Mouse (Mus musculus): ENCODE data around the gene Syngr2. TPM values are rescaled to one million over a fixed set of nuclear protein-coding genes. Genes with fewer than 3 reads are reported as not detected.

Syngr2 gene
- polyA plus RNA-seq, 1 experiment from 2014 or later = 129 TPM

GRCm38 (mm10) chr11:117825333-117826101 is 16.0 kb downstream of the Syngr2 start, which contains the start of the genes Afmid and Tk1:
Gene Afmid (plus strand): TSS chr11:117825924.
Gene Tk1 (minus strand): TSS chr11:117826092.
- Histone ChIP-seq H3K36me3 (ENCODE audit: control insufficient read depth, insufficient read depth, low read length) (no peaks in the 10 kb centered on the region), H3K9me3 (replicated peaks; ENCODE audit: control insufficient read depth, low read length) (no peaks in the 10 kb centered on the region), H3K27me3 (ENCODE audit: control insufficient read depth, insufficient read depth, low read length) (no peaks in the 10 kb centered on the region), H3K4me2 (ENCODE audit: low read depth, low read length) (peak within 1 kb of the TSS; percentile 74), H3K4me3 (replicated peaks; ENCODE audit: low read length) (peak within 1 kb of the TSS; percentile 55), H3K4me1 (ENCODE audit: control insufficient read depth, insufficient read depth, low read length) (peaks cover 72% of the 10 kb centered on the region), H3K27ac (ENCODE audit: low read length) (peak within 1 kb of the TSS; percentile 94), H3K9ac (ENCODE audit: low read length) (peak within 1 kb of the TSS; percentile 77)
- ATAC-seq (ENCODE audit: insufficient read depth, low FRiP score) = peak; percentile 63; the same call in 1 of the 2 replicates
- WGBS = under 1% methylated on average over 34 of the region's 34 CpGs

- Histone ChIP-seq H3K9ac (ENCODE audit: low read length) (peak overlapping the region; percentile 77), H3K27ac (ENCODE audit: low read length) (peak overlapping the region; percentile 94), H3K4me1 (ENCODE audit: control insufficient read depth, insufficient read depth, low read length) (peaks cover 76% of the 10 kb centered on the region), H3K4me2 (ENCODE audit: low read depth, low read length) (peak overlapping the region; percentile 74), H3K4me3 (replicated peaks; ENCODE audit: low read length) (peak overlapping the region; percentile 55), H3K36me3 (ENCODE audit: control insufficient read depth, insufficient read depth, low read length) (no peaks in the 10 kb centered on the region), H3K9me3 (replicated peaks; ENCODE audit: control insufficient read depth, low read length) (no peaks in the 10 kb centered on the region), H3K27me3 (ENCODE audit: control insufficient read depth, insufficient read depth, low read length) (no peaks in the 10 kb centered on the region)
- 0 out of 2 replicates have a peak, but pooled peaks have one; percentile 3 for ATAC-seq (ENCODE audit: insufficient read depth, low FRiP score)
- 3% methylated on average over 5 of the region's 5 CpGs for WGBS
Observed at GRCm38 (mm10) chr11:117826164-117826563, 16.7 kb downstream of the Syngr2 start.

GRCm38 (mm10) chr11:117826916-117827315 is 17.4 kb downstream of the Syngr2 start:
- H3K4me3 ChIP-seq (replicated peaks; ENCODE audit: low read length) = no peak overlapping the region; the same call in 1 of the 2 replicates
- H3K9me3 ChIP-seq (replicated peaks; ENCODE audit: control insufficient read depth, low read length) = no peaks in the 10 kb centered on the region
- peak overlapping the region; percentile 74 for H3K4me2 ChIP-seq (ENCODE audit: low read depth, low read length)
- H3K4me1 ChIP-seq (ENCODE audit: control insufficient read depth, insufficient read depth, low read length) = peaks cover 76% of the 10 kb centered on the region
- no peaks in the 10 kb centered on the region for H3K36me3 ChIP-seq (ENCODE audit: control insufficient read depth, insufficient read depth, low read length)
- ATAC-seq (ENCODE audit: insufficient read depth, low FRiP score) = no peak
- no peaks in the 10 kb centered on the region for H3K27me3 ChIP-seq (ENCODE audit: control insufficient read depth, insufficient read depth, low read length)
- 37% methylated on average over 8 of the region's 8 CpGs for WGBS
- H3K27ac ChIP-seq (ENCODE audit: low read length) = peak overlapping the region; percentile 94; the same call in 1 of the 2 replicates
- H3K9ac ChIP-seq (ENCODE audit: low read length) = peak overlapping the region; percentile 77

- peak overlapping the region; percentile 94; the same call in 1 of the 2 replicates for H3K27ac ChIP-seq (ENCODE audit: low read length)
- H3K9me3 ChIP-seq (replicated peaks; ENCODE audit: control insufficient read depth, low read length) = no peaks in the 10 kb centered on the region
- no peak overlapping the region for H3K4me3 ChIP-seq (replicated peaks; ENCODE audit: low read length)
- no peak for ATAC-seq (ENCODE audit: insufficient read depth, low FRiP score)
- peaks cover 77% of the 10 kb centered on the region for H3K4me1 ChIP-seq (ENCODE audit: control insufficient read depth, insufficient read depth, low read length)
- 45% methylated on average over 3 of the region's 3 CpGs for WGBS
- H3K9ac ChIP-seq (ENCODE audit: low read length) = peak overlapping the region; percentile 40; the same call in 1 of the 2 replicates
- H3K27me3 ChIP-seq (ENCODE audit: control insufficient read depth, insufficient read depth, low read length) = no peaks in the 10 kb centered on the region
- peak overlapping the region; percentile 74; the same call in 1 of the 2 replicates for H3K4me2 ChIP-seq (ENCODE audit: low read depth, low read length)
- H3K36me3 ChIP-seq (ENCODE audit: control insufficient read depth, insufficient read depth, low read length) = no peaks in the 10 kb centered on the region
Observed at GRCm38 (mm10) chr11:117827386-117827785, 17.9 kb downstream of the Syngr2 start.

- ATAC-seq (ENCODE audit: insufficient read depth, low FRiP score) = no peak
- no peaks in the 10 kb centered on the region for H3K27me3 ChIP-seq (ENCODE audit: control insufficient read depth, insufficient read depth, low read length)
- no peaks in the 10 kb centered on the region for H3K36me3 ChIP-seq (ENCODE audit: control insufficient read depth, insufficient read depth, low read length)
- no peaks in the 10 kb centered on the region for H3K9me3 ChIP-seq (replicated peaks; ENCODE audit: control insufficient read depth, low read length)
- peak overlapping the region; percentile 40 for H3K9ac ChIP-seq (ENCODE audit: low read length)
- H3K4me3 ChIP-seq (replicated peaks; ENCODE audit: low read length) = no peak overlapping the region
- H3K4me2 ChIP-seq (ENCODE audit: low read depth, low read length) = no peak overlapping the region; the same call in 1 of the 2 replicates
- WGBS = 58% methylated on average over 18 of the region's 18 CpGs
- H3K4me1 ChIP-seq (ENCODE audit: control insufficient read depth, insufficient read depth, low read length) = peaks cover 70% of the 10 kb centered on the region
- peak overlapping the region; percentile 94 for H3K27ac ChIP-seq (ENCODE audit: low read length)
Observed at GRCm38 (mm10) chr11:117828149-117828887, 18.9 kb downstream of the Syngr2 start.

GRCm38 (mm10) chr11:117828888-117829604 is 19.6 kb downstream of the Syngr2 start:
- no peak overlapping the region for H3K4me2 ChIP-seq (ENCODE audit: low read depth, low read length)
- peak overlapping the region; percentile 1; the same call in 1 of the 2 replicates for H3K9ac ChIP-seq (ENCODE audit: low read length)
- peak; percentile 54; the same call in 1 of the 2 replicates for ATAC-seq (ENCODE audit: insufficient read depth, low FRiP score)

GRCm38 (mm10) chr11:117829671-117830215 is 20.3 kb downstream of the Syngr2 start:
- Histone ChIP-seq H3K27ac (ENCODE audit: low read length) (peak overlapping the region; percentile 94), H3K27me3 (ENCODE audit: control insufficient read depth, insufficient read depth, low read length) (no peaks in the 10 kb centered on the region), H3K36me3 (ENCODE audit: control insufficient read depth, insufficient read depth, low read length) (no peaks in the 10 kb centered on the region), H3K4me1 (ENCODE audit: control insufficient read depth, insufficient read depth, low read length) (peaks cover 59% of the 10 kb centered on the region), H3K4me3 (replicated peaks; ENCODE audit: low read length) (no peak overlapping the region), H3K9me3 (replicated peaks; ENCODE audit: control insufficient read depth, low read length) (no peaks in the 10 kb centered on the region), H3K4me2 (ENCODE audit: low read depth, low read length) (no peak overlapping the region), H3K9ac (ENCODE audit: low read length) (no peak overlapping the region)
- ATAC-seq (ENCODE audit: insufficient read depth, low FRiP score) = no peak
- WGBS = 45% methylated on average over 2 of the region's 2 CpGs

More at GRCm38 (mm10) chr11:117828888-117829604, 19.6 kb downstream of the Syngr2 start:
- 38% methylated on average over 9 of the region's 9 CpGs for WGBS
- H3K4me3 ChIP-seq (replicated peaks; ENCODE audit: low read length) = no peak overlapping the region
- no peaks in the 10 kb centered on the region for H3K36me3 ChIP-seq (ENCODE audit: control insufficient read depth, insufficient read depth, low read length)
- H3K27me3 ChIP-seq (ENCODE audit: control insufficient read depth, insufficient read depth, low read length) = no peaks in the 10 kb centered on the region
- H3K4me1 ChIP-seq (ENCODE audit: control insufficient read depth, insufficient read depth, low read length) = peaks cover 63% of the 10 kb centered on the region
- H3K9me3 ChIP-seq (replicated peaks; ENCODE audit: control insufficient read depth, low read length) = no peaks in the 10 kb centered on the region
- H3K27ac ChIP-seq (ENCODE audit: low read length) = peak overlapping the region; percentile 94

- WGBS = 64% methylated on average over 9 of the region's 9 CpGs
- no peaks in the 10 kb centered on the region for H3K36me3 ChIP-seq (ENCODE audit: control insufficient read depth, insufficient read depth, low read length)
- H3K9ac ChIP-seq (ENCODE audit: low read length) = 0 out of 2 replicates have a peak overlapping the region, but pooled peaks have one; percentile 8
- H3K4me1 ChIP-seq (ENCODE audit: control insufficient read depth, insufficient read depth, low read length) = peaks cover 52% of the 10 kb centered on the region
- no peaks in the 10 kb centered on the region for H3K9me3 ChIP-seq (replicated peaks; ENCODE audit: control insufficient read depth, low read length)
- no peak overlapping the region for H3K4me3 ChIP-seq (replicated peaks; ENCODE audit: low read length)
- H3K27ac ChIP-seq (ENCODE audit: low read length) = peak overlapping the region; percentile 94
- H3K4me2 ChIP-seq (ENCODE audit: low read depth, low read length) = no peak overlapping the region
- H3K27me3 ChIP-seq (ENCODE audit: control insufficient read depth, insufficient read depth, low read length) = no peaks in the 10 kb centered on the region
- no peak for ATAC-seq (ENCODE audit: insufficient read depth, low FRiP score)
Observed at GRCm38 (mm10) chr11:117830401-117830800, 20.9 kb downstream of the Syngr2 start.

Data from stomach, embryonic 16.5 days (tissue).